Mouse (Mus musculus) cerebellum, postnatal 25 days (tissue): ENCODE measurements at regions not wholly inside any gene's neighbourhood (a gene's known extent, or its start where the extent isn't known, plus 50 kb on each side); places are given as distances from the start of the nearest gene placed in this dataset.

Source experiments
- DNase-seq, 2 experiments: peaks; one replicate each; pipeline ENCODE4 v3.0.0; 2021; ENCODE audit warnings: mixed read lengths in 2 of 2

GRCm38 (mm10) chr8:67598687-67599086 lies 75.0 kb downstream of the Nat3 start:
- no peak for DNase-seq

DNA sequence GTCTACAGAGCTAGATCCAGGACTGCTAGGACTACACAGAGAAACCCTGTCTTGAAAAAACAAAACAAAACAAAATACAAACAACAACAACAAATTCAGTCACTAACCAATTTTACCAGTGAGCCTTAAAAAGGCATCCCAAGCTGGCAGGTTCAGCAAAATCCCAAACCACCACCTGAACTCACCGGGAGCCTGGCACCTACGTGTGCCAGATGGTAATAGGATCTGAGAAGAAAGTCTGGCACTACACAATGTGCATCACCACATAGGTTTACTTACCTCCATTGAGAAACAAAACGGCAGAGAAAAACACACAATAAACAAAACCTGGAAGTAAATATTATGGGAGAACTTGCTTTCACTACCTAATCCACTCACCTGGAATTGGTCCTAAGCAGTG lies 98.6 kb downstream of the Nat3 start:
- DNase-seq: peak; percentile 80 to 84

- DNase-seq: no peak
Observed at GRCm38 (mm10) chr8:67631691-67632090, 108.0 kb downstream of the Nat3 start.

DNA sequence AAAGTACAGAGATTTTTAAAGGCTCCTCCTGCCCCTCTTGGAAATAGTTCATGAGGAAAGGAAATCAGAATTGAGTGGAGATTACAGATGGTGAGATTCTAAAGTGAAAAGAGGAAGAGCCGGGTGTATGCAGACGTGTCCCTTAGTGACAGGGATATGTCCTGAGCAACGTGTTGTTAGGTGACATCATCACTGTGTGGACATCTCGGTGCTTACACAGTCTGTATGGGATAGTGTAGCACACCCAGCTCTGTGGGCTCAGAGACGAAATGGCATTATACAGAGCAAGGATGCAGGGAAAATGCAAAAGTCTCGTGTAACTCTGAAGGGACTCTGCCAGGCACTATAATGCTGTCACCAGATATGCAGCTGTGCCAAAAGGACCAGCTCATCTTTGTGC lies 108.6 kb downstream of the Nat3 start:
- no peak for DNase-seq
